Mouse (Mus musculus): Measurements from ENCODE around the gene Vmn1r78. TPM values are rescaled to one million over a fixed set of nuclear protein-coding genes. Genes with fewer than 3 reads are reported as not detected.

Gene Vmn1r78
- polyA plus RNA-seq (2015; fragmentation: Nextera tagmentation; extraction: Ambion mirVana): not detected in 2 replicates

GRCm38 (mm10) chr7:12149957-12150356 lies at the start of gene Vmn1r78:
Gene Vmn1r78, plus strand, starts transcription at chr7:12150257.

GRCm38 (mm10) chr7:12170979-12171378 lies 20.9 kb downstream of the Vmn1r78 start, which contains the start of gene Vmn1r79:
Gene Vmn1r79, plus strand, starts transcription at chr7:12171279.

GRCm38 (mm10) chr7:12188986-12189385 lies 38.9 kb downstream of the Vmn1r78 start, which contains the start of gene Vmn1r80:
Gene Vmn1r80, plus strand, starts transcription at chr7:12189286.

Other genes starting within 250 kb of the Vmn1r78 start
- not detected in 2 replicates for gene Vmn1r76, start 212.0 kb upstream of the Vmn1r78 start, polyA plus RNA-seq (2015; fragmentation: Nextera tagmentation; extraction: Ambion mirVana)
- not detected in 2 replicates for gene Vmn1r77, start 113.5 kb upstream of the Vmn1r78 start, polyA plus RNA-seq (2015; fragmentation: Nextera tagmentation; extraction: Ambion mirVana)
- not detected in 2 replicates for gene Vmn1r79, start 21.0 kb downstream of the Vmn1r78 start, polyA plus RNA-seq (2015; fragmentation: Nextera tagmentation; extraction: Ambion mirVana)
- gene Vmn1r80, start 39.0 kb downstream of the Vmn1r78 start, polyA plus RNA-seq (2015; fragmentation: Nextera tagmentation; extraction: Ambion mirVana): not detected in 2 replicates
- gene Vmn1r81, start 118.0 kb downstream of the Vmn1r78 start, polyA plus RNA-seq (2015; fragmentation: Nextera tagmentation; extraction: Ambion mirVana): not detected in 2 replicates
- gene Vmn1r82, start 150.2 kb downstream of the Vmn1r78 start, polyA plus RNA-seq (2015; fragmentation: Nextera tagmentation; extraction: Ambion mirVana): not detected in 2 replicates
- not detected in 2 replicates for gene Vmn1r83, start 179.2 kb downstream of the Vmn1r78 start, polyA plus RNA-seq (2015; fragmentation: Nextera tagmentation; extraction: Ambion mirVana)
- not detected in 2 replicates for gene Vmn1r84, start 219.0 kb downstream of the Vmn1r78 start, polyA plus RNA-seq (2015; fragmentation: Nextera tagmentation; extraction: Ambion mirVana)